Mouse (Mus musculus): ENCODE data around the gene Kif16b. TPM values are rescaled to one million over a fixed set of nuclear protein-coding genes. Genes with fewer than 3 reads are reported as not detected.

Gene Kif16b
- total and polyA plus RNA-seq, 3 experiments = 10.7 to 32.0 (median 13.0) TPM

- H3K4me1 ChIP-seq (ENCODE audit: control insufficient read depth in 1 of 2, insufficient read depth in 2 of 2, low read length in 2 of 2) = no peaks in the 10 kb centered on the region
- H3K9me3 ChIP-seq (replicated peaks; ENCODE audit: insufficient read depth, low read length) = no peaks in the 10 kb centered on the region
- no peaks in the 10 kb centered on the region for H3K79me2 ChIP-seq (ENCODE audit: control insufficient read depth, insufficient read depth, low read length, poor library complexity)
- no peaks in the 10 kb centered on the region for H3K27me3 ChIP-seq (ENCODE audit: control insufficient read depth in 1 of 2, insufficient read depth in 2 of 2, low read length in 2 of 2)
- no peak for DNase-seq (ENCODE audit: low read depth, low spot score)
- peaks cover 0 to 2% of the 10 kb centered on the region in 2 experiments; a peak in 2 of 4 replicates for H3K36me3 ChIP-seq (ENCODE audit: control insufficient read depth in 1 of 2, insufficient read depth in 2 of 2, low read length in 2 of 2)
- no peak overlapping the region for H3K4me3 ChIP-seq (ENCODE audit: control insufficient read depth in 1 of 2, insufficient read depth in 1 of 2, low read depth in 2 of 2, low read length in 2 of 2)
- H3K27ac ChIP-seq (ENCODE audit: control insufficient read depth, low read depth, low read length) = no peak overlapping the region
- H3K9ac ChIP-seq (ENCODE audit: control insufficient read depth, low read depth, low read length, poor library complexity, severe bottlenecking) = no peak overlapping the region
- TF ChIP-seq MEF2A (IDR thresholded peaks at IDR 0.05; ENCODE audit: extremely low read depth, insufficient replicate concordance, low read depth, low read length, poor library complexity, severe bottlenecking) (no peak), CHD2 (IDR thresholded peaks at IDR 0.05; ENCODE audit: low read length) (no peak), MAFK (IDR thresholded peaks at IDR 0.05; ENCODE audit: borderline replicate concordance, low read depth, low read length) (no peak), ZMIZ1 (IDR thresholded peaks at IDR 0.05; ENCODE audit: low read depth, low read length) (no peak), MYB (IDR thresholded peaks at IDR 0.05; ENCODE audit: low read depth, low read length) (no peak), MYC (IDR thresholded peaks at IDR 0.05; ENCODE audit: low read depth, low read length) (no peak), GATA1 (IDR thresholded peaks at IDR 0.05; ENCODE audit: low read depth, low read length) (no peak), HCFC1 (IDR thresholded peaks at IDR 0.05; ENCODE audit: low read depth, low read length) (no peak), EP300 (IDR thresholded peaks at IDR 0.05; ENCODE audit: low read depth in 1 of 2, low read length in 2 of 2) (no peak), ETS1 (IDR thresholded peaks at IDR 0.05; ENCODE audit: low read depth, low read length) (no peak), TAL1 (IDR thresholded peaks at IDR 0.05; ENCODE audit: low read length) (no peak), CTCF (IDR thresholded peaks at IDR 0.05 in 2 of 3, conservative IDR thresholded peaks at IDR 0.05 in 1 of 3; ENCODE audit: control insufficient read depth in 1 of 3, insufficient read depth in 1 of 3, low read depth in 2 of 3, low read length in 3 of 3, poor library complexity in 1 of 3, severe bottlenecking in 1 of 3) (no peak), USF1 (IDR thresholded peaks at IDR 0.05; ENCODE audit: low read depth, low read length) (no peak), ZNF384 (IDR thresholded peaks at IDR 0.05; ENCODE audit: low read depth, low read length) (no peak), TCF12 (IDR thresholded peaks at IDR 0.05; ENCODE audit: low read depth, low read length) (no peak), POLR2A (IDR thresholded peaks at IDR 0.05; ENCODE audit: control insufficient read depth in 1 of 2, insufficient read depth in 1 of 2, low read depth in 1 of 2, low read length in 2 of 2, poor library complexity in 1 of 2) (no peak), SMC3 (IDR thresholded peaks at IDR 0.05; ENCODE audit: low read depth, low read length) (no peak), NELFE (IDR thresholded peaks at IDR 0.05; ENCODE audit: low read depth, low read length) (no peak)
Measured at GRCm38 (mm10) chr2:142738488-142738887, 162.8 kb downstream of the Kif16b start.

- Histone ChIP-seq H3K9me3 (replicated peaks; ENCODE audit: insufficient read depth, low read length) (no peaks in the 10 kb centered on the region), H3K4me1 (ENCODE audit: control insufficient read depth in 1 of 2, insufficient read depth in 2 of 2, low read length in 2 of 2) (peaks cover 11 to 15% of the 10 kb centered on the region in 2 experiments), H3K27ac (ENCODE audit: control insufficient read depth, low read depth, low read length) (no peak overlapping the region), H3K4me3 (ENCODE audit: control insufficient read depth in 1 of 2, insufficient read depth in 1 of 2, low read depth in 2 of 2, low read length in 2 of 2) (no peak overlapping the region), H3K27me3 (ENCODE audit: control insufficient read depth in 1 of 2, insufficient read depth in 2 of 2, low read length in 2 of 2) (no peaks in the 10 kb centered on the region), H3K36me3 (ENCODE audit: control insufficient read depth in 1 of 2, insufficient read depth in 2 of 2, low read length in 2 of 2) (peaks cover 0 to 16% of the 10 kb centered on the region in 2 experiments; a peak in 3 of 4 replicates), H3K79me2 (ENCODE audit: control insufficient read depth, insufficient read depth, low read length, poor library complexity) (no peaks in the 10 kb centered on the region), H3K9ac (ENCODE audit: control insufficient read depth, low read depth, low read length, poor library complexity, severe bottlenecking) (no peak overlapping the region)
- no peak for DNase-seq (ENCODE audit: low read depth, low spot score)
- TF ChIP-seq TCF12 (IDR thresholded peaks at IDR 0.05; ENCODE audit: low read depth, low read length) (no peak), HCFC1 (IDR thresholded peaks at IDR 0.05; ENCODE audit: low read depth, low read length) (no peak), ZC3H11A (IDR thresholded peaks at IDR 0.05; ENCODE audit: low read depth, low read length) (no peak), ETS1 (IDR thresholded peaks at IDR 0.05; ENCODE audit: low read depth, low read length) (no peak), MYB (IDR thresholded peaks at IDR 0.05; ENCODE audit: low read depth, low read length) (no peak), JUND (IDR thresholded peaks at IDR 0.05; ENCODE audit: low read depth, low read length) (no peak), NELFE (IDR thresholded peaks at IDR 0.05; ENCODE audit: low read depth, low read length) (no peak), MYC (IDR thresholded peaks at IDR 0.05; ENCODE audit: low read depth, low read length) (no peak)
Measured at GRCm38 (mm10) chr2:142735691-142736090, 165.6 kb downstream of the Kif16b start.
